Mouse (Mus musculus): Measurements from ENCODE around the gene Ppp6r1. TPM values are rescaled to one million over a fixed set of nuclear protein-coding genes. Genes with fewer than 3 reads are reported as not detected.

The Ppp6r1 gene
- polyA plus RNA-seq, 1 experiment from 2014 or later = 4.3 TPM

GRCm38 (mm10) chr7:4636179-4636578 is 22.6 kb downstream of the Ppp6r1 start:
- ATAC-seq = no peak
- WGBS = 88% methylated on average over 4 of the region's 4 CpGs
- peaks cover 50% of the 10 kb centered on the region for H3K36me3 ChIP-seq (ENCODE audit: control insufficient read depth, insufficient read depth, low read length)

GRCm38 (mm10) chr7:4631031-4631430 is 27.8 kb downstream of the Ppp6r1 start, which contains the start of gene Tmem86b:
Tmem86b (minus strand) TSS chr7:4631422.
- Histone ChIP-seq H3K4me2 (ENCODE audit: low read length) (no peak within 1 kb of the TSS), H3K9ac (ENCODE audit: low read depth, low read length) (no peak within 1 kb of the TSS), H3K27ac (ENCODE audit: low read depth, low read length) (no peak within 1 kb of the TSS), H3K27me3 (replicated peaks; ENCODE audit: control insufficient read depth, insufficient read depth, low read length) (no peaks in the 10 kb centered on the region), H3K36me3 (ENCODE audit: control insufficient read depth, insufficient read depth, low read length) (peaks cover 42% of the 10 kb centered on the region), H3K4me1 (ENCODE audit: control insufficient read depth, insufficient read depth, low read depth, low read length) (no peaks in the 10 kb centered on the region), H3K4me3 (ENCODE audit: low read length) (no peak within 1 kb of the TSS), H3K9me3 (ENCODE audit: control insufficient read depth, low read length) (no peaks in the 10 kb centered on the region)
- no peak for ATAC-seq
- 97% methylated on average over 4 of the region's 4 CpGs for WGBS

More at GRCm38 (mm10) chr7:4636179-4636578, 22.6 kb downstream of the Ppp6r1 start:
- H3K4me3 ChIP-seq (ENCODE audit: low read length) = no peak overlapping the region
- H3K4me2 ChIP-seq (ENCODE audit: low read length) = no peak overlapping the region
- no peaks in the 10 kb centered on the region for H3K27me3 ChIP-seq (replicated peaks; ENCODE audit: control insufficient read depth, insufficient read depth, low read length)
- H3K9ac ChIP-seq (ENCODE audit: low read depth, low read length) = no peak overlapping the region
- no peaks in the 10 kb centered on the region for H3K4me1 ChIP-seq (ENCODE audit: control insufficient read depth, insufficient read depth, low read depth, low read length)
- no peaks in the 10 kb centered on the region for H3K9me3 ChIP-seq (ENCODE audit: control insufficient read depth, low read length)
- no peak overlapping the region for H3K27ac ChIP-seq (ENCODE audit: low read depth, low read length)

GRCm38 (mm10) chr7:4630198-4630597 is 28.6 kb downstream of the Ppp6r1 start:
- H3K36me3 ChIP-seq (ENCODE audit: control insufficient read depth, insufficient read depth, low read length) = peaks cover 36% of the 10 kb centered on the region
- H3K27ac ChIP-seq (ENCODE audit: low read depth, low read length) = no peak overlapping the region
- 100% methylated on average over 1 of the region's 1 CpGs for WGBS
- H3K9ac ChIP-seq (ENCODE audit: low read depth, low read length) = no peak overlapping the region
- ATAC-seq = no peak
- no peaks in the 10 kb centered on the region for H3K27me3 ChIP-seq (replicated peaks; ENCODE audit: control insufficient read depth, insufficient read depth, low read length)
- no peak overlapping the region for H3K4me3 ChIP-seq (ENCODE audit: low read length)
- H3K4me1 ChIP-seq (ENCODE audit: control insufficient read depth, insufficient read depth, low read depth, low read length) = no peaks in the 10 kb centered on the region
- H3K9me3 ChIP-seq (ENCODE audit: control insufficient read depth, low read length) = no peaks in the 10 kb centered on the region
- no peak overlapping the region for H3K4me2 ChIP-seq (ENCODE audit: low read length)

- Histone ChIP-seq H3K9me3 (ENCODE audit: control insufficient read depth, low read length) (no peaks in the 10 kb centered on the region), H3K27me3 (replicated peaks; ENCODE audit: control insufficient read depth, insufficient read depth, low read length) (no peaks in the 10 kb centered on the region), H3K4me1 (ENCODE audit: control insufficient read depth, insufficient read depth, low read depth, low read length) (no peaks in the 10 kb centered on the region), H3K27ac (ENCODE audit: low read depth, low read length) (no peak overlapping the region), H3K36me3 (ENCODE audit: control insufficient read depth, insufficient read depth, low read length) (peaks cover 36% of the 10 kb centered on the region), H3K9ac (ENCODE audit: low read depth, low read length) (no peak overlapping the region), H3K4me2 (ENCODE audit: low read length) (no peak overlapping the region), H3K4me3 (ENCODE audit: low read length) (no peak overlapping the region)
- WGBS = 85% methylated on average over 5 of the region's 5 CpGs
- ATAC-seq = no peak
Measured at GRCm38 (mm10) chr7:4629586-4629985, 29.2 kb downstream of the Ppp6r1 start.

GRCm38 (mm10) chr7:4625928-4626327 is 32.9 kb downstream of the Ppp6r1 start:
- Histone ChIP-seq H3K27me3 (replicated peaks; ENCODE audit: control insufficient read depth, insufficient read depth, low read length) (no peaks in the 10 kb centered on the region), H3K4me2 (ENCODE audit: low read length) (no peak overlapping the region), H3K9ac (ENCODE audit: low read depth, low read length) (no peak overlapping the region), H3K9me3 (ENCODE audit: control insufficient read depth, low read length) (no peaks in the 10 kb centered on the region), H3K36me3 (ENCODE audit: control insufficient read depth, insufficient read depth, low read length) (peaks cover 10% of the 10 kb centered on the region), H3K4me1 (ENCODE audit: control insufficient read depth, insufficient read depth, low read depth, low read length) (no peaks in the 10 kb centered on the region), H3K27ac (ENCODE audit: low read depth, low read length) (no peak overlapping the region), H3K4me3 (ENCODE audit: low read length) (no peak overlapping the region)
- WGBS = 98% methylated on average over 2 of the region's 2 CpGs
- no peak for ATAC-seq

- 44% methylated on average over 1 of the region's 1 CpGs for WGBS
- no peak overlapping the region for H3K9ac ChIP-seq (ENCODE audit: low read depth, low read length)
- no peaks in the 10 kb centered on the region for H3K27me3 ChIP-seq (replicated peaks; ENCODE audit: control insufficient read depth, insufficient read depth, low read length)
- no peak overlapping the region for H3K4me2 ChIP-seq (ENCODE audit: low read length)
- no peak overlapping the region for H3K4me3 ChIP-seq (ENCODE audit: low read length)
- peaks cover 4% of the 10 kb centered on the region for H3K36me3 ChIP-seq (ENCODE audit: control insufficient read depth, insufficient read depth, low read length)
- H3K4me1 ChIP-seq (ENCODE audit: control insufficient read depth, insufficient read depth, low read depth, low read length) = no peaks in the 10 kb centered on the region
- H3K9me3 ChIP-seq (ENCODE audit: control insufficient read depth, low read length) = no peaks in the 10 kb centered on the region
- no peak overlapping the region for H3K27ac ChIP-seq (ENCODE audit: low read depth, low read length)
- ATAC-seq = peak; percentile 13; the same call in 1 of the 2 replicates
Measured at GRCm38 (mm10) chr7:4624343-4624742, 34.5 kb downstream of the Ppp6r1 start.

- no peak overlapping the region for H3K9ac ChIP-seq (ENCODE audit: low read depth, low read length)
- 28% methylated on average over 4 of the region's 4 CpGs for WGBS
- peak; percentile 79 for ATAC-seq
Measured at GRCm38 (mm10) chr7:4623544-4624189, 35.2 kb downstream of the Ppp6r1 start.

GRCm38 (mm10) chr7:4619979-4620378 is 38.8 kb downstream of the Ppp6r1 start:
- H3K36me3 ChIP-seq (ENCODE audit: control insufficient read depth, insufficient read depth, low read length) = no peaks in the 10 kb centered on the region
- H3K27me3 ChIP-seq (replicated peaks; ENCODE audit: control insufficient read depth, insufficient read depth, low read length) = no peaks in the 10 kb centered on the region
- H3K27ac ChIP-seq (ENCODE audit: low read depth, low read length) = no peak overlapping the region
- no peaks in the 10 kb centered on the region for H3K4me1 ChIP-seq (ENCODE audit: control insufficient read depth, insufficient read depth, low read depth, low read length)
- no peak for ATAC-seq
- no peak overlapping the region for H3K4me3 ChIP-seq (ENCODE audit: low read length)
- no peaks in the 10 kb centered on the region for H3K9me3 ChIP-seq (ENCODE audit: control insufficient read depth, low read length)
- WGBS = 54% methylated on average over 1 of the region's 1 CpGs
- H3K9ac ChIP-seq (ENCODE audit: low read depth, low read length) = no peak overlapping the region
- H3K4me2 ChIP-seq (ENCODE audit: low read length) = no peak overlapping the region

More at GRCm38 (mm10) chr7:4623544-4624189, 35.2 kb downstream of the Ppp6r1 start:
- H3K27ac ChIP-seq (ENCODE audit: low read depth, low read length) = no peak overlapping the region
- no peaks in the 10 kb centered on the region for H3K27me3 ChIP-seq (replicated peaks; ENCODE audit: control insufficient read depth, insufficient read depth, low read length)
- H3K36me3 ChIP-seq (ENCODE audit: control insufficient read depth, insufficient read depth, low read length) = no peaks in the 10 kb centered on the region
- H3K4me1 ChIP-seq (ENCODE audit: control insufficient read depth, insufficient read depth, low read depth, low read length) = no peaks in the 10 kb centered on the region
- H3K4me3 ChIP-seq (ENCODE audit: low read length) = no peak overlapping the region
- no peaks in the 10 kb centered on the region for H3K9me3 ChIP-seq (ENCODE audit: control insufficient read depth, low read length)
- H3K4me2 ChIP-seq (ENCODE audit: low read length) = no peak overlapping the region

GRCm38 (mm10) chr7:4613740-4614403 is 44.9 kb downstream of the Ppp6r1 start:
- ATAC-seq = no peak
- H3K27me3 ChIP-seq (replicated peaks; ENCODE audit: control insufficient read depth, insufficient read depth, low read length) = no peaks in the 10 kb centered on the region
- no peak overlapping the region for H3K27ac ChIP-seq (ENCODE audit: low read depth, low read length)
- no peak overlapping the region for H3K4me2 ChIP-seq (ENCODE audit: low read length)
- no peak overlapping the region for H3K9ac ChIP-seq (ENCODE audit: low read depth, low read length)
- no peak overlapping the region for H3K4me3 ChIP-seq (ENCODE audit: low read length)
- H3K9me3 ChIP-seq (ENCODE audit: control insufficient read depth, low read length) = no peaks in the 10 kb centered on the region
- no peaks in the 10 kb centered on the region for H3K36me3 ChIP-seq (ENCODE audit: control insufficient read depth, insufficient read depth, low read length)
- H3K4me1 ChIP-seq (ENCODE audit: control insufficient read depth, insufficient read depth, low read depth, low read length) = no peaks in the 10 kb centered on the region
- 70% methylated on average over 14 of the region's 14 CpGs for WGBS

All from hindbrain, embryonic 16.5 days (tissue).